Mouse (Mus musculus): Measurements from ENCODE around the gene Tle1.

DNA sequence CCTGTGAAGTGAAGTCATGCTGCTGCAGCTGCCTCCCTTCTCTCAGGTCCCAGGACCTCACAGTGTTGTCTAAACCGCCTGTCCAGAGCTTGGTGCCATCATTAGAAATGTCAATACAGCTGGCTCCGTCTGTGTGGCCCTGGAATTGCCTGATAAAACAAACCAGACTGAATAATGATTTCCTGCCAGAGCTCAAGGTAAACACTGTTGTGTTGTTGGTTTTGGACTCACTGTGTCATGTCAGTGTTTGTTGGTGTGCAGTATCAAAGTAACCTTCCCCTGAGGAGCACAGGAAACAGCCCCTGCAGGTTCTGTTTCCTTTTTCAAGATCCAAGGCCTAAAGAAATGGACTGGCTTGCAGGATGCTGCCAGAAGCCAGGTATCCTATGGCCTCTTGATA, 78.4 kb downstream of the Tle1 start:
- TF ChIP-seq POLR2A (IDR thresholded peaks at IDR 0.05; ENCODE audit: extremely low read depth, insufficient read depth, low read length), result no peak
- TF ChIP-seq CTCF (IDR thresholded peaks at IDR 0.05; ENCODE audit: extremely low read depth, insufficient read depth, low read length), result no peak
